Mouse (Mus musculus) heart, adult 2 months (tissue): ENCODE results near the gene Nell2.

Experiments
- EP300 ChIP-seq: fragments of 200-500 bp; IDR thresholded peaks from 2 replicates; pipeline ENCODE4 v1.6.1; 2011; ENCODE audit warnings: low read depth, low read length, control low read depth; ENCODE audit not compliant: insufficient read depth
- POLR2A ChIP-seq: fragments of 200-500 bp; IDR thresholded peaks from 2 replicates; pipeline ENCODE4 v1.6.1; 2011; ENCODE audit warnings: mild to moderate bottlenecking, low read depth, low read length, control low read depth; ENCODE audit not compliant: insufficient read depth

- TF ChIP-seq POLR2A: no peak
- no peak for TF ChIP-seq EP300
These were observed 8.4 kb upstream of the Nell2 start for GRCm38 (mm10) chr15:95536724-95537123.
